Mouse (Mus musculus): Measurements from ENCODE around the gene Nr1i2. TPM values are rescaled to one million over a fixed set of nuclear protein-coding genes. Genes with fewer than 3 reads are reported as not detected.

The Nr1i2 gene
- total and polyA plus RNA-seq, 3 experiments = not detected

GRCm38 (mm10) chr16:38326778-38327397 is 32.3 kb upstream of the Nr1i2 start:
- TF ChIP-seq EP300 (IDR thresholded peaks at IDR 0.05; ENCODE audit: insufficient read depth, low read depth, low read length) (no peak), POLR2A (IDR thresholded peaks at IDR 0.05; ENCODE audit: insufficient read depth, low read depth, low read length) (no peak), CTCF (IDR thresholded peaks at IDR 0.05) (no peak)
- Histone ChIP-seq H3K27me3 (ENCODE audit: control insufficient read depth, insufficient read depth, low read length) (no peaks in the 10 kb centered on the region), H3K9ac (ENCODE audit: low read depth, low read length) (no peak overlapping the region), H3K36me3 (ENCODE audit: control insufficient read depth, insufficient read depth, low read length) (no peaks in the 10 kb centered on the region), H3K27ac (no peak overlapping the region), H3K4me1 (ENCODE audit: control insufficient read depth, insufficient read depth, low read length) (no peaks in the 10 kb centered on the region), H3K4me3 (no peak overlapping the region), H3K79me2 (replicated peaks; ENCODE audit: control insufficient read depth, insufficient read depth, low read length) (no peaks in the 10 kb centered on the region)
- DNase-seq = no peak
- 86% methylated on average over 11 of the region's 11 CpGs for WGBS
- intact Hi-C loops (cut with DNase I) = no loop called here

GRCm38 (mm10) chr16:38324311-38324710 is 29.7 kb upstream of the Nr1i2 start:
- no peak overlapping the region for H3K27ac ChIP-seq
- WGBS = 90% methylated on average over 15 of the region's 15 CpGs
- no peak for TF ChIP-seq POLR2A (IDR thresholded peaks at IDR 0.05; ENCODE audit: insufficient read depth, low read depth, low read length)
- TF ChIP-seq CTCF (IDR thresholded peaks at IDR 0.05) = no peak
- TF ChIP-seq EP300 (IDR thresholded peaks at IDR 0.05; ENCODE audit: insufficient read depth, low read depth, low read length) = no peak
- H3K36me3 ChIP-seq (ENCODE audit: control insufficient read depth, insufficient read depth, low read length) = no peaks in the 10 kb centered on the region
- H3K79me2 ChIP-seq (replicated peaks; ENCODE audit: control insufficient read depth, insufficient read depth, low read length) = no peaks in the 10 kb centered on the region; the same call in 1 of the 2 replicates
- intact Hi-C loops (cut with DNase I) = no loop called here
- no peaks in the 10 kb centered on the region for H3K4me1 ChIP-seq (ENCODE audit: control insufficient read depth, insufficient read depth, low read length)
- no peak for DNase-seq
- H3K9ac ChIP-seq (ENCODE audit: low read depth, low read length) = no peak overlapping the region
- no peaks in the 10 kb centered on the region for H3K27me3 ChIP-seq (ENCODE audit: control insufficient read depth, insufficient read depth, low read length)
- H3K4me3 ChIP-seq = no peak overlapping the region

GRCm38 (mm10) chr16:38321452-38321935 is 26.9 kb upstream of the Nr1i2 start:
- Histone ChIP-seq H3K27me3 (ENCODE audit: control insufficient read depth, insufficient read depth, low read length) (no peaks in the 10 kb centered on the region), H3K27ac (no peak overlapping the region), H3K36me3 (ENCODE audit: control insufficient read depth, insufficient read depth, low read length) (no peaks in the 10 kb centered on the region), H3K79me2 (replicated peaks; ENCODE audit: control insufficient read depth, insufficient read depth, low read length) (no peaks in the 10 kb centered on the region; the same call in 1 of the 2 replicates), H3K4me3 (no peak overlapping the region), H3K9ac (ENCODE audit: low read depth, low read length) (no peak overlapping the region), H3K4me1 (ENCODE audit: control insufficient read depth, insufficient read depth, low read length) (no peaks in the 10 kb centered on the region)
- peak; percentile 71 for TF ChIP-seq CTCF (IDR thresholded peaks at IDR 0.05)
- no peak for TF ChIP-seq POLR2A (IDR thresholded peaks at IDR 0.05; ENCODE audit: insufficient read depth, low read depth, low read length)
- intact Hi-C loops (cut with DNase I) = no loop called here
- peak; percentile 13 to 36 for DNase-seq
- WGBS = 37% methylated on average over 17 of the region's 17 CpGs

- intact Hi-C loops (cut with DNase I) = no loop called here
- Histone ChIP-seq H3K27me3 (ENCODE audit: control insufficient read depth, insufficient read depth, low read length) (no peaks in the 10 kb centered on the region), H3K79me2 (replicated peaks; ENCODE audit: control insufficient read depth, insufficient read depth, low read length) (no peaks in the 10 kb centered on the region; the same call in 1 of the 2 replicates), H3K4me1 (ENCODE audit: control insufficient read depth, insufficient read depth, low read length) (no peaks in the 10 kb centered on the region), H3K4me3 (no peak overlapping the region), H3K36me3 (ENCODE audit: control insufficient read depth, insufficient read depth, low read length) (no peaks in the 10 kb centered on the region), H3K27ac (no peak overlapping the region), H3K9ac (ENCODE audit: low read depth, low read length) (no peak overlapping the region)
- WGBS = 91% methylated on average over 4 of the region's 4 CpGs
- DNase-seq = no peak
- TF ChIP-seq EP300 (IDR thresholded peaks at IDR 0.05; ENCODE audit: insufficient read depth, low read depth, low read length) = no peak
- no peak for TF ChIP-seq CTCF (IDR thresholded peaks at IDR 0.05)
- TF ChIP-seq POLR2A (IDR thresholded peaks at IDR 0.05; ENCODE audit: insufficient read depth, low read depth, low read length) = no peak
Observed at GRCm38 (mm10) chr16:38319087-38319486, 24.5 kb upstream of the Nr1i2 start.

- Histone ChIP-seq H3K79me2 (replicated peaks; ENCODE audit: control insufficient read depth, insufficient read depth, low read length) (no peaks in the 10 kb centered on the region; the same call in 1 of the 2 replicates), H3K9ac (ENCODE audit: low read depth, low read length) (no peak overlapping the region), H3K27me3 (ENCODE audit: control insufficient read depth, insufficient read depth, low read length) (no peaks in the 10 kb centered on the region), H3K4me1 (ENCODE audit: control insufficient read depth, insufficient read depth, low read length) (no peaks in the 10 kb centered on the region), H3K4me3 (no peak overlapping the region), H3K27ac (no peak overlapping the region), H3K36me3 (ENCODE audit: control insufficient read depth, insufficient read depth, low read length) (no peaks in the 10 kb centered on the region)
- intact Hi-C loops (cut with DNase I) = no loop called here
- DNase-seq = no peak
- no peak for TF ChIP-seq POLR2A (IDR thresholded peaks at IDR 0.05; ENCODE audit: insufficient read depth, low read depth, low read length)
- TF ChIP-seq CTCF (IDR thresholded peaks at IDR 0.05) = no peak
- WGBS = 63% methylated on average over 9 of the region's 9 CpGs
Observed at GRCm38 (mm10) chr16:38318492-38318891, 23.9 kb upstream of the Nr1i2 start.

- no peak for TF ChIP-seq EP300 (IDR thresholded peaks at IDR 0.05; ENCODE audit: insufficient read depth, low read depth, low read length)
- TF ChIP-seq POLR2A (IDR thresholded peaks at IDR 0.05; ENCODE audit: insufficient read depth, low read depth, low read length) = no peak
- no peak for TF ChIP-seq CTCF (IDR thresholded peaks at IDR 0.05)
- WGBS = 83% methylated on average over 11 of the region's 11 CpGs
- Histone ChIP-seq H3K9ac (ENCODE audit: low read depth, low read length) (no peak overlapping the region), H3K79me2 (replicated peaks; ENCODE audit: control insufficient read depth, insufficient read depth, low read length) (no peaks in the 10 kb centered on the region), H3K36me3 (ENCODE audit: control insufficient read depth, insufficient read depth, low read length) (no peaks in the 10 kb centered on the region), H3K4me3 (no peak overlapping the region), H3K27me3 (ENCODE audit: control insufficient read depth, insufficient read depth, low read length) (no peaks in the 10 kb centered on the region), H3K4me1 (ENCODE audit: control insufficient read depth, insufficient read depth, low read length) (0 out of 2 replicates have a peak, but pooled peaks cover 2% of the 10 kb centered on the region), H3K27ac (no peak overlapping the region)
- intact Hi-C loops (cut with DNase I) = no loop called here
- no peak for DNase-seq
Observed at GRCm38 (mm10) chr16:38308195-38308594, 13.6 kb upstream of the Nr1i2 start.

Data from heart, adult 2 months (tissue).